Mouse (Mus musculus) embryonic facial prominence, embryonic 11.5 days (tissue): ENCODE measurements around the gene Rtn2. TPM values are rescaled to one million over a fixed set of nuclear protein-coding genes. Genes with fewer than 3 reads are reported as not detected.

Experiments used
- ATAC-seq: fragments of 200-750 bp; cut with Nextera tagmentation; replicated peaks from 2 replicates; pipeline ENCODE4 v1.8.0; 2017; ENCODE audit warnings: low read depth; ENCODE audit not compliant: insufficient number of reproducible peaks, low FRiP score, low TSS enrichment
- DNase-seq: peaks from one replicate; pipeline ENCODE4 v3.0.0-alpha.2; 2015; ENCODE audit warnings: low spot score
- H3K27ac ChIP-seq: fragments of 300-500 bp; sonication (generic); replicated peaks from 2 replicates; pipeline ENCODE4 v1.5.1; 2014; ENCODE audit warnings: mild to moderate bottlenecking, low read depth, low read length, control low read depth
- H3K27me3 ChIP-seq: fragments of 300-500 bp; sonication (generic); 2 replicates; pipeline ENCODE4 v1.6.1; 2014; ENCODE audit warnings: mild to moderate bottlenecking, low read length, moderate library complexity, mixed read lengths; ENCODE audit not compliant: control insufficient read depth, insufficient read depth
- H3K36me3 ChIP-seq: fragments of 300-500 bp; sonication (generic); replicated peaks from 2 replicates; pipeline ENCODE4 v1.6.1; 2014; ENCODE audit warnings: low read depth, mild to moderate bottlenecking, low read length, moderate library complexity, mixed read lengths; ENCODE audit not compliant: control insufficient read depth, insufficient read depth
- H3K4me1 ChIP-seq: fragments of 300-500 bp; sonication (generic); 2 replicates; pipeline ENCODE4 v1.6.1; 2014; ENCODE audit warnings: low read length, mixed read lengths; ENCODE audit not compliant: control insufficient read depth, insufficient read depth
- H3K4me2 ChIP-seq: fragments of 300-500 bp; sonication (generic); 2 replicates; pipeline ENCODE4 v1.6.1; 2014; ENCODE audit warnings: low read depth, mild to moderate bottlenecking, control low read depth, low read length, moderate library complexity
- H3K4me3 ChIP-seq: fragments of 300-500 bp; sonication (generic); 2 replicates; pipeline ENCODE4 v1.5.1; 2014; ENCODE audit warnings: low read depth, low read length, control low read depth
- H3K9ac ChIP-seq: fragments of 300-500 bp; sonication (generic); replicated peaks from 2 replicates; pipeline ENCODE4 v1.6.1; 2014; ENCODE audit warnings: mild to moderate bottlenecking, control low read depth, low read length
- H3K9me3 ChIP-seq: fragments of 300-500 bp; sonication (generic); replicated peaks from 2 replicates; pipeline ENCODE4 v1.6.1; 2016; ENCODE audit warnings: mild to moderate bottlenecking, low read length, inconsistent platforms, mixed read lengths; ENCODE audit not compliant: control insufficient read depth
- WGBS: fragments of 180-500 bp; shearing (Covaris S2); extraction: QIAGEN DNeasy Blood & Tissue Kit; methylation state at CpG from one replicate; pipeline ENCODE4 v1.1.7; 2014; 5-methylcytosine and 5-hydroxymethylcytosine counted together
- polyA plus RNA-seq: library from polyadenylated mRNA; unstranded; fragments of >200 nt; fragmentation: Nextera tagmentation; extraction: Ambion mirVana; gene quantifications from 2 replicates; pipeline ENCODE4 v1.2.1, GENCODE M21; 2014

Gene Rtn2
- polyA plus RNA-seq, 1 experiment from 2014 or later: 15.8 TPM

DNA sequence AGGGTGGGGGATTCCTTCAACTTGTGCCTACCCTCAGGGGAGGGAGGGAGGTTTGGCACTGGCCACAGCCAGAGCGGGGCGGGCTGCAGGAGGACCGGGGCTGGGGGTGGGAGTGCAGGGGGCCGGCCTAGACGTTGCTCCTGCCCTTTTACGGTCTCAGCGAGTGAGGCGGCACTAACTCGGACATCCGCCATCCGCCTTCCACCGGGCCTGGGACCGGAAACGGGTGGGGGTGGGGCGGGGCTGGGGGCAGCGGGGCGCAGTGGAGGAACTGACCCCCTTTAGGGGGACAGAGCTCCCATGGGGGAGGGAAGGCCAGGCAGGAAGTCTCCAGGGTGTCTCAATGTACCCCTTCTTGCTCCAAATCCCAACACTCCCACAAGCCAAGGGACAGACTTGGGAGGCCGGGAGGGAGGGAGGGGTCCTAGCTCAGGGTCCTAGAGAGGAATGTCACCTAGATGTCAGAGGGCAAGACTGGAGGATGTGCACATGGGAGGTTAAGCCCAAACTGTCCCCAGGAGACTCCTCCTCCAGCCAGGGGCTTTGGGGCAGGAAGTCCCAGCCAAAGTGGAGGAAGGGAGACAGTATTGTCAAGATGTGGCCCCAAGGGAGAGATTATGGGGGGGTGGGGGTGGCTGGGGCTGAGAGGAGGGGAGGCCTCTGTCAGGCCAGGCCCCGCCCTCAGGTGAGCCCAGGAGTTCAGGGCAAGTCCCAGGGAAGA is 12.5 kb upstream of the Rtn2 start:
- Histone ChIP-seq H3K36me3 (no peaks in the 10 kb centered on the region), H3K27ac (0 out of 2 replicates have a peak overlapping the region, but pooled peaks have one; percentile 56), H3K9me3 (no peaks in the 10 kb centered on the region), H3K4me3 (peak overlapping the region; percentile 96), H3K4me2 (peak overlapping the region; percentile 98), H3K4me1 (peaks cover 9% of the 10 kb centered on the region), H3K9ac (peak overlapping the region; percentile 35), H3K27me3 (no peaks in the 10 kb centered on the region)
- under 1% methylated on average over 19 of the region's 19 CpGs for WGBS
- ATAC-seq (no peak), DNase-seq (peak; percentile 48)

DNA sequence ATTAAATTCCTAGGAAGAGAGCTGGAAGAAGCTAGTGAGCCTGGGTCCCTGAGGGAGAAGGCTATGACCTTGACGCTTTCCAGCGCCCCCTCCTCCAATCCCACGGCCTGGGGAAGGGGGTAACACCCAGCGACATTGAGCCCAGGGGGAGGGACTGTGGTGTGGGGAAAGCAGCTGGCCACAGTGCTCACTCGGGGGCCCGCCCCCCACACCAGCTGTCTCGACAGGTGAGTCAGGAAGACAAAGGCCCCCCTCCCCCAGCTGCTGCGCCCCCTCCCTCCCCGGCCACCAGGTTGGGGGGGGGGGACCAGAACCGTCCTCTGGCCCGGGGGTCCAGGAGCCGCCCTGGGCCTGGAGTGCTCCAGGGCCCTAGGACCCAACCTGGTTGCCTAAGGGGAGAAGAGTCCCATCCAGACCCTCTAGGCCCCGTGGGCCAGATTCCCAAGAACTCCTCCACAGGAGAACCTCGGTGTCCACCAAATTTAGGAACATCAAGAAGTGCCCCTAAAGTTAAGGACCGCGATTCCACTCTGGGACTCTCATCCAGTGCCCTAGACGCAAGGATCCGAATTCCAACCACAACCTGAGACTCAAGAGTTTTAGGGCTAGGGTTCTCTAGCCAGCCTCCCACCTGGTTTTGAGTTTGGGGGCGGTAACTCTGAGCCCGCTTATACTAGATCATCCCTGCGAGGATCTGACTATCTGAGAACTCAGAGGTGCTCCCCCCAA is 11.8 kb upstream of the Rtn2 start:
- Histone ChIP-seq H3K4me2 (peak overlapping the region; percentile 98), H3K27me3 (no peaks in the 10 kb centered on the region), H3K4me1 (peaks cover 9% of the 10 kb centered on the region), H3K27ac (peak overlapping the region; percentile 83; the same call in 1 of the 2 replicates), H3K9ac (peak overlapping the region; percentile 87), H3K9me3 (no peaks in the 10 kb centered on the region), H3K4me3 (peak overlapping the region; percentile 96), H3K36me3 (no peaks in the 10 kb centered on the region)
- DNase-seq (peak; percentile 31), ATAC-seq (no peak)
- WGBS: 0% methylated on average over 19 of the region's 21 CpGs

DNA sequence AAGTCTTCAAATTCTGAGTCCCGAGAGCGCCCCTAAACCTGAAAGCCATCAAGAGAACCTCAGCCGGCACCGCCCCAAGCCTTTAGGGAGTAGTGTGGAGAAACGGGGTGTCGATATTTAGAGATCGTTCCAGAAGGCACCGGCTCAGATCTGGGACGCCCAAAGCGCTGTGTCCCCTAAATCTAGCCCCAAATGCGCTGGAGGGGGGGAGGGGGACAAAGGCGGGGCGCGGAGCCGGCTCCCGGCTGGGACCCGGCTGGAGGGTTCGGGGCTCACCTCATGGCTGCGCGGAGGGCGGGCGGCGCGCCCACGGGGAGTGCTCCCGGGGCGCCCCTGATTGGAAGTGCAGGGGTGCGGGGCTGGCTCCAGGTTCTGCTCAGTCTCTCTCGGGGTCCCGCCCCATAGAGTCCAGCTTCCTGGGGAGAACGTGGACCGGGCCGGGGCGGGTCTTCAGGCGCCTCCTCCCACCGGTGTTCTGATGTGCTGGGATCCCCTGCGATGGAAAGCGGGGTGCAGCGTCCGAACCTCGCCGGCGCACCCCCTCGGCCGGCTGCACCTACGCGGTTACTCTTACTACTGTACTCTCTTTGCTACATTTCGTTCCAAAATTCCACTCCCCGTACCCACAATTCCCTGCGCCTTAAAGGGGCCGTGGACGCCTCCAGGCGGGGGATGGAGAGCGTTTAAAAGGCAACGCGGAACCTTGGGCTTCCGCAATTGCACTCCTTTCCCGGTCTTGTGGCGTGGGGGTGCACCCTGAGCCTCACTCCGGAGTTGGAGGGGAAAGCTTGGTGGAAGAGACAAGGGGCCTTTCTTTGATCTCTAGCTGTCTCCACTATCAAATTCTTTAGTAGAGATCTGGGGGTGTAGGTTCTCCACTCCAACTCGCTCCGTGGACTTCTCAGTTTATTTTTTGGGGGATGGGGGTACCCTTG is 10.9 kb upstream of the Rtn2 start, which contains the start of gene Vasp:
Gene Vasp (minus strand): TSS at position 580 of the 935 bp plus-strand sequence.
- Histone ChIP-seq H3K4me3 (peak within 1 kb of the TSS; percentile 96), H3K36me3 (no peaks in the 10 kb centered on the region), H3K4me1 (peaks cover 9% of the 10 kb centered on the region), H3K27me3 (no peaks in the 10 kb centered on the region), H3K4me2 (peak within 1 kb of the TSS; percentile 98), H3K27ac (peak within 1 kb of the TSS; percentile 83), H3K9me3 (no peaks in the 10 kb centered on the region), H3K9ac (peak within 1 kb of the TSS; percentile 87)
- ATAC-seq (peak; percentile 42), DNase-seq (peak; percentile 94)
- WGBS: 0% methylated on average over 60 of the region's 62 CpGs

DNA sequence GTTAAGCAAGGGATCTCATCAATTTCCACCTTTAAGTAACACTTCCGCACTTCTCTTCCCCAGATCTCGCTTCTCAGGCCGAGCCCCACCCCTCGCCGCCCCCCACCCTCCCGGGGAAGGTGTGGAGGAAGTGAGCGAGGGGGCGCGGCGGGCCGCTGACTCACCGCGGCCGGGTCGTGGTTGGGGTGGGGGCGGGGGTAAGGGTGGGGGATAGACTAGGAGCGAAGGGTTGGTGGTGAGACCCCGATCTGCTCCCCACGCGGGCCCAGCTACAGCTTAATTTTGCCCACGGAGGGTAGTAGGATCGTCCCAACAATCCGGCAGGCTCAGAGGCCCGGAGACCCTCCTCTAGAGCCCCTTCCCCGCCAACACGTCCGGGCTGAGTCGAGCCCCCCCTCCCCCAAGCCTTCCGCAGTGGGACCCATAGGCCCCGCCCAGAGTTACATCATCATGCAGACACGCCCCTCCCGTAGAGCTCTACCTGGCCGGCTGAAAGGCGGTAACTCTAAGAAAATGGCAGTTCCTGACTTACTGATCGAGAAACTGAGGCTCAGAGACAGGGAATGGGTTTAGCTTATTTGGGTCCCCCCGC is 10.2 kb upstream of the Rtn2 start:
- H3K27me3 ChIP-seq: no peaks in the 10 kb centered on the region
- ATAC-seq (peak; percentile 58), DNase-seq (peak; percentile 89)
- no peaks in the 10 kb centered on the region for H3K9me3 ChIP-seq
- H3K4me3 ChIP-seq: peak overlapping the region; percentile 96
- H3K4me1 ChIP-seq: peaks cover 9% of the 10 kb centered on the region
- peak overlapping the region; percentile 87 for H3K9ac ChIP-seq
- under 1% methylated on average over 36 of the region's 36 CpGs for WGBS
- H3K4me2 ChIP-seq: peak overlapping the region; percentile 98
- peak overlapping the region; percentile 83 for H3K27ac ChIP-seq
- H3K36me3 ChIP-seq: no peaks in the 10 kb centered on the region

DNA sequence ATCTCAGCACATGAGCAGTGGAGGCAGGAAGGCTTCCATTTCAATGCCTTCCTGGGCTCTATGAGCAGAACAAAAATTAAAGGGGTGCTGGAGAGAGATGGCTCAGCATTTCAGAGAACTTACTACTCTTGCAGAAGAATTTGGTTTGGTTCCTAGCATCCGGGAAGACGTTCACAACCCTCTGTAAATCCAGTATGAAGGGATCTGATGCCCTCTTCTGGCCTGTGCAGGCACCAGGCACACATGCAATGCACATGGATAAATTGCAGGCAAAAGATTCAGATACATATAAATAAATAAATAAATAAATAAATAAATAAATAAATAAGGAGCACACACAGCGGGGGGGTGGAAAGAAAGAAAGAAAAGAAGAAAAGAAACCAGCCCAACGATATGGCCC is 6.2 kb upstream of the Rtn2 start:
- Histone ChIP-seq H3K9ac (no peak overlapping the region), H3K4me2 (no peak overlapping the region), H3K4me3 (no peak overlapping the region), H3K4me1 (peaks cover 9% of the 10 kb centered on the region; the same call in 1 of the 2 replicates), H3K27ac (no peak overlapping the region), H3K36me3 (no peaks in the 10 kb centered on the region), H3K9me3 (no peaks in the 10 kb centered on the region), H3K27me3 (peaks cover 31% of the 10 kb centered on the region)
- ATAC-seq (no peak), DNase-seq (no peak)
- 51% methylated on average over 4 of the region's 4 CpGs for WGBS

DNA sequence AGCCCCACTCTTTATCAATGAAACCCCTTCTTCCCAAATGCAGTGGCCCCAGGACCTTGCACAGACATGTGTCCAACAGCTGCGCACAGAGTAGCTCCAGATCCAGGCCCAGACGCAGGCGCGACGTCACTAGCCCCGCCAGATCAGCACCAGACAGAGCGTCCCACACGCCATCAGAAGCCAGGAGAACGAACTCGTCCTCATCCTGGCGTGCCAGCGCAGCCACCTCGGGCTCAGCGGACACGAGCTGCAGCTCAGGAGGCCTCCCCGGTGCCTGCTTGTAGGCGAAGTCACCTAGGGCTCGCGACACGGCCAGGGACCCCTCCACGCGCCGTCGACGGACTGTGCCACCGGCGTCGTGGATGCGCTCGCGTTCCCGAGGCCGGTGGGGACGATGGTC is 3.4 kb upstream of the Rtn2 start:
- no peaks in the 10 kb centered on the region for H3K36me3 ChIP-seq
- peaks cover 9% of the 10 kb centered on the region; the same call in 1 of the 2 replicates for H3K4me1 ChIP-seq
- no peak for ATAC-seq
- peak overlapping the region; percentile 17 for H3K4me3 ChIP-seq
- peak overlapping the region; percentile 33 for H3K4me2 ChIP-seq
- peaks cover 31% of the 10 kb centered on the region for H3K27me3 ChIP-seq
- 4% methylated on average over 34 of the region's 34 CpGs for WGBS
- no peaks in the 10 kb centered on the region for H3K9me3 ChIP-seq
- no peak for DNase-seq
- no peak overlapping the region for H3K9ac ChIP-seq
- no peak overlapping the region for H3K27ac ChIP-seq

DNA sequence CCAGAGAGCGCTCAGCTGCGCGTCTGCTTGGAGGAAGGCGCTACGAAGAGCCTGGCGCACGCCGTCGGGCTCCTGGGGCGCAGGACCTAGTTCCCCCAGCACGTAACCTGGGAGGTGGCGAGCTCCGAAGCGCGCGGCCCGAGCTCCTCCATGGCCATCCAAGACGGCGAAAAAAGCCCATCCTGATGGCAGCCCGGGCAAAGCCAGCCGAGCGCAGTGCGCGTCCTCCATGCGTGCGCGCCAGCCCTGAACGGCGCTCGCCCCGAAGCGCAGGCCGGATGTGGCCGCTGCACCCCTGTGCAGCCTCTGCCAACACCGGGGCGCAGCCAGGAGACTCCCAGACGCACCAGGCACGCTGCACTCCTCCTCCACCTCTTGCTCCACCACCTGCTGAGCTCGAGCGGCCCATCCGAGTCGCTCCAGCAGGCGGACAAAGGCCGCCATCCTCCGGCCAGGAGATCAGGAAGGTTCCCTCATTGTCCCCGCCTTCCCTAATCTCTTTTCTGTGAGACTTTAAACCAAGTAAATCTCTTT is 2.8 kb upstream of the Rtn2 start, which contains the start of gene Ppm1n:
Gene Ppm1n (minus strand): TSS at position 484 of the 534 bp plus-strand sequence.
- H3K27me3 ChIP-seq: peaks cover 31% of the 10 kb centered on the region
- peak within 1 kb of the TSS; percentile 33 for H3K4me2 ChIP-seq
- no peak within 1 kb of the TSS for H3K27ac ChIP-seq
- H3K36me3 ChIP-seq: no peaks in the 10 kb centered on the region
- no peak for DNase-seq
- no peaks in the 10 kb centered on the region for H3K9me3 ChIP-seq
- WGBS: under 1% methylated on average over 42 of the region's 46 CpGs
- H3K4me1 ChIP-seq: peaks cover 9% of the 10 kb centered on the region; the same call in 1 of the 2 replicates
- peak within 1 kb of the TSS; percentile 17 for H3K4me3 ChIP-seq
- ATAC-seq: no peak
- H3K9ac ChIP-seq: peak within 1 kb of the TSS; percentile 28; the same call in 1 of the 2 replicates
